Mouse (Mus musculus): ENCODE results near the gene Izumo1r. TPM values are rescaled to one million over a fixed set of nuclear protein-coding genes. Genes with fewer than 3 reads are reported as not detected.

Izumo1r gene
- polyA plus RNA-seq, 1 experiment from 2014 or later: not detected

- H3K27me3 ChIP-seq: no peaks in the 10 kb centered on the region
- H3K4me2 ChIP-seq: no peak overlapping the region
- H3K9ac ChIP-seq: no peak overlapping the region
- WGBS: 81% methylated on average over 5 of the region's 5 CpGs
- no peaks in the 10 kb centered on the region for H3K36me3 ChIP-seq
- no peak overlapping the region for H3K27ac ChIP-seq (replicated peaks)
- no peak for ATAC-seq (ENCODE audit: low FRiP score, low read depth)
- H3K9me3 ChIP-seq: no peaks in the 10 kb centered on the region
- H3K4me1 ChIP-seq (replicated peaks): peaks cover 3% of the 10 kb centered on the region; the same call in 1 of the 2 replicates
- no peak overlapping the region for H3K4me3 ChIP-seq
Observed at GRCm38 (mm10) chr9:14839970-14840369, 63.8 kb downstream of the Izumo1r start.

- Histone ChIP-seq H3K27me3 (no peaks in the 10 kb centered on the region), H3K9ac (no peak overlapping the region), H3K36me3 (no peaks in the 10 kb centered on the region), H3K27ac (replicated peaks) (no peak overlapping the region), H3K4me3 (no peak overlapping the region), H3K4me1 (replicated peaks) (peaks cover 3% of the 10 kb centered on the region; the same call in 1 of the 2 replicates), H3K4me2 (no peak overlapping the region), H3K9me3 (no peaks in the 10 kb centered on the region)
- WGBS: 32% methylated on average over 7 of the region's 7 CpGs
- ATAC-seq (ENCODE audit: low FRiP score, low read depth): peak; percentile 37; the same call in 1 of the 2 replicates
Observed at GRCm38 (mm10) chr9:14839527-14839926, 64.2 kb downstream of the Izumo1r start.

Other genes starting within 250 kb of the Izumo1r start
- gene Piwil4, start 163.2 kb downstream of the Izumo1r start, polyA plus RNA-seq (2015; fragmentation: Nextera tagmentation; extraction: Ambion mirVana): 0.41 and 0.43 TPM in 2 replicates
- 1.8 TPM in 2 replicates for gene Fut4, start 151.6 kb downstream of the Izumo1r start, polyA plus RNA-seq (2015; fragmentation: Nextera tagmentation; extraction: Ambion mirVana)
- 2.7 and 4.2 TPM in 2 replicates for gene 1700012B09Rik, start 132.9 kb downstream of the Izumo1r start, polyA plus RNA-seq (2015; fragmentation: Nextera tagmentation; extraction: Ambion mirVana)
- 11.5 and 12.5 TPM in 2 replicates for gene Mre11a, start 119.3 kb downstream of the Izumo1r start, polyA plus RNA-seq (2015; fragmentation: Nextera tagmentation; extraction: Ambion mirVana)
- 25.6 and 26.8 TPM in 2 replicates for gene Ankrd49, start 119.1 kb downstream of the Izumo1r start, polyA plus RNA-seq (2015; fragmentation: Nextera tagmentation; extraction: Ambion mirVana)
- 1.6 TPM in 2 replicates for gene Gpr83, start 43.7 kb downstream of the Izumo1r start, polyA plus RNA-seq (2015; fragmentation: Nextera tagmentation; extraction: Ambion mirVana)
- gene Panx1, start 141.5 kb upstream of the Izumo1r start, polyA plus RNA-seq (2015; fragmentation: Nextera tagmentation; extraction: Ambion mirVana): 171 and 184 TPM in 2 replicates
- not detected in 2 replicates for gene Hephl1, start 208.2 kb upstream of the Izumo1r start, polyA plus RNA-seq (2015; fragmentation: Nextera tagmentation; extraction: Ambion mirVana)